Mouse (Mus musculus) heart, adult 2 months (tissue): ENCODE measurements at regions not wholly inside any gene's neighbourhood (a gene's known extent, or its start where the extent isn't known, plus 50 kb on each side); places are given as distances from the start of the nearest gene placed in this dataset.

Experiments
- DNase-seq, 2 experiments: peaks; one replicate each; pipeline ENCODE4 v3.0.0; 2021
- H3K27ac ChIP-seq: fragments of 200-600 bp; 2 replicates; pipeline ENCODE4 v1.8.1; 2022
- H3K27me3 ChIP-seq: fragments of 200-500 bp; 2 replicates; pipeline ENCODE4 v1.6.1; 2012; ENCODE audit warnings: mild to moderate bottlenecking, low read length, inconsistent platforms, mixed read lengths; ENCODE audit not compliant: control insufficient read depth, insufficient read depth
- H3K36me3 ChIP-seq: fragments of 200-500 bp; 2 replicates; pipeline ENCODE4 v1.6.1; 2012; ENCODE audit warnings: low read length, inconsistent platforms; ENCODE audit not compliant: control insufficient read depth, insufficient read depth
- H3K4me1 ChIP-seq: fragments of 200-500 bp; 2 replicates; pipeline ENCODE4 v1.6.1; 2011; ENCODE audit warnings: low read length; ENCODE audit not compliant: control insufficient read depth, insufficient read depth
- H3K4me3 ChIP-seq: fragments of 200-600 bp; 2 replicates; pipeline ENCODE4 v1.8.1; 2022
- H3K79me2 ChIP-seq: fragments of 200-500 bp; replicated peaks from 2 replicates; pipeline ENCODE4 v1.6.1; 2012; ENCODE audit warnings: mild to moderate bottlenecking, inconsistent platforms, low read length, moderate library complexity, mixed read lengths; ENCODE audit not compliant: control insufficient read depth, insufficient read depth
- H3K9ac ChIP-seq: fragments of 200-500 bp; 2 replicates; pipeline ENCODE4 v1.6.1; 2012; ENCODE audit warnings: low read depth, mild to moderate bottlenecking, control low read depth, inconsistent platforms, low read length, mixed read lengths
- CTCF ChIP-seq: fragments of 200-600 bp; IDR thresholded peaks from 2 replicates; pipeline ENCODE4 v1.8.1; 2022; ENCODE audit warnings: antibody characterized with exemption, mild to moderate bottlenecking, moderate library complexity
- EP300 ChIP-seq: fragments of 200-500 bp; IDR thresholded peaks from 2 replicates; pipeline ENCODE4 v1.6.1; 2011; ENCODE audit warnings: low read depth, low read length, control low read depth; ENCODE audit not compliant: insufficient read depth
- POLR2A ChIP-seq: fragments of 200-500 bp; IDR thresholded peaks from 2 replicates; pipeline ENCODE4 v1.6.1; 2011; ENCODE audit warnings: mild to moderate bottlenecking, low read depth, low read length, control low read depth; ENCODE audit not compliant: insufficient read depth
- WGBS: fragments of 180-500 bp; shearing (Covaris S2); methylation state at CpG from one replicate; pipeline ENCODE4 v1.1.7; 2018; 5-methylcytosine and 5-hydroxymethylcytosine counted together
- intact Hi-C: fragments of 180-260 bp; cut with DNase I; formaldehyde crosslinking; loops from one replicate; pipeline ENCODE4 v1.15.1; 2025

GRCm38 (mm10) chr8:11145251-11145650 lies 137.0 kb upstream of the Irs2 start:
- Histone ChIP-seq H3K9ac (no peak overlapping the region), H3K79me2 (no peaks in the 10 kb centered on the region), H3K4me1 (no peaks in the 10 kb centered on the region), H3K36me3 (no peaks in the 10 kb centered on the region), H3K27me3 (no peaks in the 10 kb centered on the region), H3K4me3 (no peak overlapping the region), H3K27ac (no peak overlapping the region)
- intact Hi-C loops = no loop called here
- no peak for TF ChIP-seq EP300
- no peak for TF ChIP-seq POLR2A
- TF ChIP-seq CTCF = no peak
- no peak for DNase-seq
- 73% methylated on average over 3 of the region's 3 CpGs for WGBS

- Histone ChIP-seq H3K4me1 (no peaks in the 10 kb centered on the region), H3K9ac (no peak overlapping the region), H3K4me3 (no peak overlapping the region), H3K27ac (no peak overlapping the region), H3K27me3 (no peaks in the 10 kb centered on the region), H3K36me3 (no peaks in the 10 kb centered on the region), H3K79me2 (no peaks in the 10 kb centered on the region)
- intact Hi-C loops = no loop called here
- no peak for DNase-seq
- WGBS = 86% methylated on average over 1 of the region's 1 CpGs
- no peak for TF ChIP-seq EP300
- TF ChIP-seq CTCF = no peak
- no peak for TF ChIP-seq POLR2A
Measured at GRCm38 (mm10) chr8:11140566-11140965, 132.3 kb upstream of the Irs2 start.

GRCm38 (mm10) chr8:11139294-11139693 lies 131.0 kb upstream of the Irs2 start:
- 79% methylated on average over 2 of the region's 2 CpGs for WGBS
- TF ChIP-seq EP300 (no peak), CTCF (no peak), POLR2A (no peak)
- intact Hi-C loops = no loop called here

GRCm38 (mm10) chr8:11138302-11139020 lies 130.2 kb upstream of the Irs2 start:
- DNase-seq = no peak
- 84% methylated on average over 5 of the region's 5 CpGs for WGBS
- Histone ChIP-seq H3K36me3 (no peaks in the 10 kb centered on the region), H3K27me3 (no peaks in the 10 kb centered on the region), H3K27ac (no peak overlapping the region), H3K4me3 (no peak overlapping the region), H3K9ac (no peak overlapping the region), H3K4me1 (no peaks in the 10 kb centered on the region), H3K79me2 (no peaks in the 10 kb centered on the region)
- intact Hi-C loops = no loop called here
- TF ChIP-seq CTCF = no peak
- no peak for TF ChIP-seq POLR2A
- no peak for TF ChIP-seq EP300

More at GRCm38 (mm10) chr8:11139294-11139693, 131.0 kb upstream of the Irs2 start:
- Histone ChIP-seq H3K27ac (no peak overlapping the region), H3K36me3 (no peaks in the 10 kb centered on the region), H3K9ac (no peak overlapping the region), H3K4me3 (no peak overlapping the region), H3K4me1 (no peaks in the 10 kb centered on the region), H3K27me3 (no peaks in the 10 kb centered on the region), H3K79me2 (no peaks in the 10 kb centered on the region)
- DNase-seq = no peak

GRCm38 (mm10) chr8:11136566-11136965 lies 128.3 kb upstream of the Irs2 start:
- H3K36me3 ChIP-seq = no peaks in the 10 kb centered on the region
- no peak overlapping the region for H3K4me3 ChIP-seq

GRCm38 (mm10) chr8:11135135-11135534 lies 126.9 kb upstream of the Irs2 start:
- H3K9ac ChIP-seq = no peak overlapping the region
- no peaks in the 10 kb centered on the region for H3K27me3 ChIP-seq
- H3K36me3 ChIP-seq = no peaks in the 10 kb centered on the region
- no peak overlapping the region for H3K27ac ChIP-seq
- intact Hi-C loops = no loop called here
- TF ChIP-seq POLR2A = no peak
- TF ChIP-seq CTCF = no peak
- no peak for TF ChIP-seq EP300
- no peak overlapping the region for H3K4me3 ChIP-seq
- 87% methylated on average over 11 of the region's 11 CpGs for WGBS
- no peak for DNase-seq
- H3K79me2 ChIP-seq = no peaks in the 10 kb centered on the region
- no peaks in the 10 kb centered on the region for H3K4me1 ChIP-seq

More at GRCm38 (mm10) chr8:11136566-11136965, 128.3 kb upstream of the Irs2 start:
- H3K27ac ChIP-seq = no peak overlapping the region
- TF ChIP-seq CTCF = no peak
- TF ChIP-seq POLR2A = no peak
- TF ChIP-seq EP300 = no peak
- no peak overlapping the region for H3K9ac ChIP-seq
- H3K79me2 ChIP-seq = no peaks in the 10 kb centered on the region
- H3K4me1 ChIP-seq = no peaks in the 10 kb centered on the region
- 81% methylated on average over 4 of the region's 4 CpGs for WGBS
- intact Hi-C loops = no loop called here
- no peak for DNase-seq
- H3K27me3 ChIP-seq = no peaks in the 10 kb centered on the region
